15 mouse cellular contexts compared by ENCODE assay signal in genomic region chr1:153937025-153937424, GRCm38 (mm10). TPM values are rescaled to one million over a fixed set of nuclear protein-coding genes. Genes with fewer than 3 reads are reported as not detected.
"Had no signal": no experiment of that assay in that cellular context is flagged by ENCODE, and none has a peak within 500 bp of the region (broad histone marks: within the 10 kb centered on the region; RNA-seq: fewer than 3 reads in every experiment).

No protein-coding gene starts in this region.

- H3K9me3 ChIP-seq: limb, embryonic 13.5 days; midbrain, embryonic 13.5 days; neural tube, embryonic 15.5 days had no signal

- H3K9ac ChIP-seq: limb, embryonic 13.5 days; midbrain, embryonic 13.5 days; neural tube, embryonic 15.5 days had no signal

- ATAC-seq: intestine, postnatal 0 days; midbrain, embryonic 13.5 days had no signal

- H3K36me3 ChIP-seq: limb, embryonic 13.5 days; midbrain, embryonic 13.5 days; neural tube, embryonic 15.5 days had no signal

- DNase-seq: kidney, adult 9 months; kidney, postnatal 10 days; kidney, postnatal 4 days; left cerebral cortex, postnatal 4 days; lung, adult 18-20 months; thymus, postnatal 4 days had no signal

- H3K4me3 ChIP-seq: layer of hippocampus, adult 2 months; limb, embryonic 13.5 days; midbrain, embryonic 13.5 days; myocyte; neural tube, embryonic 15.5 days had no signal

- H3K27ac ChIP-seq: limb, embryonic 13.5 days; midbrain, embryonic 13.5 days; neural tube, embryonic 15.5 days; stomach, postnatal 0 days had no signal

- H3K4me1 ChIP-seq: limb, embryonic 13.5 days; midbrain, embryonic 13.5 days; neural tube, embryonic 15.5 days had no signal

- H3K27me3 ChIP-seq: limb, embryonic 13.5 days; midbrain, embryonic 13.5 days; neural tube, embryonic 15.5 days had no signal

- H3K4me2 ChIP-seq: limb, embryonic 13.5 days; midbrain, embryonic 13.5 days; neural tube, embryonic 15.5 days had no signal

RNA-seq across cellular contexts. Expression of gene Teddm1a, which starts 45.5 kb away (rescaled TPM):
- polyA plus RNA-seq: intestine, postnatal 0 days; lung, embryonic 16.5 days; midbrain, embryonic 13.5 days; myocyte; neural tube, embryonic 11.5 days; neural tube, embryonic 15.5 days; stomach, postnatal 0 days had no signal
